Mouse (Mus musculus) erythroblast, embryonic 14.5 days (primary cell): ENCODE measurements at regions not wholly inside any gene's neighbourhood (a gene's known extent, or its start where the extent isn't known, plus 50 kb on each side); places are given as distances from the start of the nearest gene placed in this dataset.

Source experiments
- GATA1 ChIP-seq: IDR thresholded peaks from 2 replicates; pipeline ENCODE4 v1.6.1; 2012; ENCODE audit warnings: low read length, inconsistent platforms, mixed read lengths
- TAL1 ChIP-seq: IDR thresholded peaks from 3 replicates; pipeline ENCODE4 v1.6.1; 2012; ENCODE audit warnings: low read length, inconsistent platforms, mixed read lengths

GRCm38 (mm10) chr13:97409291-97409780 is 168.4 kb downstream of the Enc1 start:
- no peak for TF ChIP-seq GATA1
- no peak for TF ChIP-seq TAL1
